Mouse (Mus musculus) hindbrain, postnatal 0 days (tissue): Measurements from ENCODE around the gene Foxc2. TPM values are rescaled to one million over a fixed set of nuclear protein-coding genes. Genes with fewer than 3 reads are reported as not detected.
A peak's percentile ranks its signal among the peaks of the same experiment; 100 is the strongest.

Experiments used
- ATAC-seq: fragments of 200-750 bp; cut with Nextera tagmentation; 2 replicates; pipeline ENCODE4 v1.8.0; 2017; ENCODE audit warnings: mild to moderate bottlenecking, moderate TSS enrichment, moderate library complexity
- DNase-seq: peaks from one replicate; pipeline ENCODE4 v3.0.0-alpha.2; 2015; ENCODE audit warnings: low spot score
- H3K27ac ChIP-seq: fragments of 300-500 bp; sonication (generic); 2 replicates; pipeline ENCODE4 v1.5.1; 2014; ENCODE audit warnings: mild to moderate bottlenecking
- H3K27me3 ChIP-seq: fragments of 300-500 bp; sonication (generic); 2 replicates; pipeline ENCODE4 v1.6.1; 2014; ENCODE audit warnings: low read length, mixed read lengths; ENCODE audit not compliant: insufficient read depth
- H3K36me3 ChIP-seq: fragments of 300-500 bp; sonication (generic); 2 replicates; pipeline ENCODE4 v1.6.1; 2014; ENCODE audit warnings: low read length, mixed read lengths; ENCODE audit not compliant: insufficient read depth
- H3K4me1 ChIP-seq: fragments of 300-500 bp; sonication (generic); 2 replicates; pipeline ENCODE4 v1.6.1; 2014; ENCODE audit warnings: antibody characterized with exemption, low read length, mixed read lengths; ENCODE audit not compliant: insufficient read depth
- H3K4me2 ChIP-seq: fragments of 300-500 bp; sonication (generic); 2 replicates; pipeline ENCODE4 v1.6.1; 2014; ENCODE audit warnings: low read depth, mild to moderate bottlenecking, low read length, moderate library complexity, mixed read lengths
- H3K4me3 ChIP-seq: fragments of 300-500 bp; sonication (generic); 2 replicates; pipeline ENCODE4 v1.5.1; 2014; ENCODE audit warnings: low read length
- H3K9ac ChIP-seq: fragments of 300-500 bp; sonication (generic); replicated peaks from 2 replicates; pipeline ENCODE4 v1.6.1; 2014; ENCODE audit warnings: mild to moderate bottlenecking, low read length, moderate library complexity, mixed read lengths
- H3K9me3 ChIP-seq: fragments of 300-500 bp; sonication (generic); 2 replicates; pipeline ENCODE4 v1.6.1; 2016; ENCODE audit warnings: low read length, mixed read lengths
- CTCF ChIP-seq: IDR thresholded peaks from 2 replicates; pipeline ENCODE4 v1.5.1; 2016; ENCODE audit warnings: antibody characterized with exemption, control low read depth, low read depth
- WGBS: fragments of 180-500 bp; shearing (Covaris S2); extraction: QIAGEN DNeasy Blood & Tissue Kit; methylation state at CpG from one replicate; pipeline ENCODE4 v1.1.7; 2014; 5-methylcytosine and 5-hydroxymethylcytosine counted together
- polyA plus RNA-seq: library from polyadenylated mRNA; unstranded; fragments of >200 nt; fragmentation: Nextera tagmentation; extraction: Ambion mirVana; gene quantifications from 2 replicates; pipeline ENCODE4 v1.2.1, GENCODE M21; 2015
- total RNA-seq: library from RNA; depleted of rRNA; stranded (reverse); fragments of >200 nt; gene quantifications from 2 replicates; pipeline ENCODE4 v1.2.3, GENCODE M21; 2014

Gene Foxc2
- total and polyA plus RNA-seq, 2 experiments from 2014 or later = 2.8 to 10.6 TPM

GRCm38 (mm10) chr8:121119635-121120455 is 3.9 kb downstream of the Foxc2 start:
- no peak overlapping the region for H3K4me2 ChIP-seq
- WGBS = 9% methylated on average over 12 of the region's 12 CpGs

GRCm38 (mm10) chr8:121120456-121121419 is 4.8 kb downstream of the Foxc2 start:
- ATAC-seq = no peak
- Histone ChIP-seq H3K27ac (0 out of 2 replicates have a peak overlapping the region, but pooled peaks have one; percentile 11), H3K27me3 (peaks cover 93% of the 10 kb centered on the region), H3K4me3 (peak overlapping the region; percentile 4; the same call in 1 of the 2 replicates), H3K9ac (no peak overlapping the region), H3K4me1 (no peaks in the 10 kb centered on the region), H3K9me3 (no peaks in the 10 kb centered on the region), H3K4me2 (0 out of 2 replicates have a peak overlapping the region, but pooled peaks have one; percentile 3), H3K36me3 (no peaks in the 10 kb centered on the region)
- DNase-seq = no peak
- no peak for TF ChIP-seq CTCF
- 8% methylated on average over 17 of the region's 17 CpGs for WGBS

More at GRCm38 (mm10) chr8:121119635-121120455, 3.9 kb downstream of the Foxc2 start:
- H3K36me3 ChIP-seq = no peaks in the 10 kb centered on the region
- no peak overlapping the region for H3K4me3 ChIP-seq
- DNase-seq (no peak), ATAC-seq (no peak)
- no peak for TF ChIP-seq CTCF
- H3K27ac ChIP-seq = 0 out of 2 replicates have a peak overlapping the region, but pooled peaks have one; percentile 11
- H3K9me3 ChIP-seq = no peaks in the 10 kb centered on the region
- no peak overlapping the region for H3K9ac ChIP-seq
- H3K27me3 ChIP-seq = peaks cover 93% of the 10 kb centered on the region
- H3K4me1 ChIP-seq = no peaks in the 10 kb centered on the region

DNA sequence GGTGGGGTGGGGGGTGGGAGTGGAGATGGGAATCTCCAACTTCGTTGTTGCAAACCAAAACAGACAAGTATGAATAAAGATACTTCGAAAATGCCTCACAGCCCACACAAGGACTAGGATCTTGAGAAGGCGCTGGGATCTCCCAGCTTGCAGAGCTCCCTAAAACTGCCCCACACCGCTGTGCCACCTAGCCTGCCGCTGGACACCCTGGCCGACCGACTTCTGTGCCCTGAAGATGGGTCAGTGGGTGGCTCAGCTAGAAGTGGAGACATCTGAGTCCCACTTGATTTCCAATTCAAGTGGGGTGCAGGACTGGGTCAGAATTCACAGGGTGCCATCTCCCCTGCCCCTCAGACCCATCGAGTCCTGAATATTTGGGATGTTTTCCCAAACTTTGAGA is 5.7 kb downstream of the Foxc2 start:
- Histone ChIP-seq H3K4me3 (no peak overlapping the region), H3K9ac (no peak overlapping the region), H3K9me3 (no peaks in the 10 kb centered on the region), H3K27ac (no peak overlapping the region), H3K4me1 (no peaks in the 10 kb centered on the region), H3K36me3 (no peaks in the 10 kb centered on the region), H3K4me2 (no peak overlapping the region), H3K27me3 (peaks cover 94% of the 10 kb centered on the region)
- TF ChIP-seq CTCF = no peak
- DNase-seq (no peak), ATAC-seq (no peak)
- 11% methylated on average over 8 of the region's 8 CpGs for WGBS

GRCm38 (mm10) chr8:121122368-121122767 is 6.4 kb downstream of the Foxc2 start:
- 9% methylated on average over 7 of the region's 7 CpGs for WGBS
- H3K9me3 ChIP-seq = no peaks in the 10 kb centered on the region
- no peak for DNase-seq

GRCm38 (mm10) chr8:121123113-121123512 is 7.1 kb downstream of the Foxc2 start:
- Histone ChIP-seq H3K9ac (no peak overlapping the region), H3K9me3 (no peaks in the 10 kb centered on the region), H3K36me3 (no peaks in the 10 kb centered on the region), H3K4me1 (peaks cover 3% of the 10 kb centered on the region; the same call in 1 of the 2 replicates), H3K27ac (no peak overlapping the region), H3K27me3 (peaks cover 95% of the 10 kb centered on the region), H3K4me3 (no peak overlapping the region), H3K4me2 (no peak overlapping the region)
- ATAC-seq (no peak), DNase-seq (no peak)
- 46% methylated on average over 2 of the region's 2 CpGs for WGBS
- TF ChIP-seq CTCF = no peak

More at GRCm38 (mm10) chr8:121122368-121122767, 6.4 kb downstream of the Foxc2 start:
- no peak for ATAC-seq
- H3K36me3 ChIP-seq = no peaks in the 10 kb centered on the region
- H3K27ac ChIP-seq = no peak overlapping the region
- H3K4me2 ChIP-seq = no peak overlapping the region
- H3K9ac ChIP-seq = no peak overlapping the region
- H3K27me3 ChIP-seq = peaks cover 96% of the 10 kb centered on the region
- TF ChIP-seq CTCF = no peak
- no peak overlapping the region for H3K4me3 ChIP-seq
- no peaks in the 10 kb centered on the region for H3K4me1 ChIP-seq

GRCm38 (mm10) chr8:121124547-121125239 is 8.7 kb downstream of the Foxc2 start:
- Histone ChIP-seq H3K27ac (no peak overlapping the region), H3K9me3 (no peaks in the 10 kb centered on the region), H3K36me3 (no peaks in the 10 kb centered on the region), H3K27me3 (peaks cover 95% of the 10 kb centered on the region), H3K9ac (no peak overlapping the region), H3K4me1 (peaks cover 3% of the 10 kb centered on the region; the same call in 1 of the 2 replicates), H3K4me3 (no peak overlapping the region), H3K4me2 (no peak overlapping the region; the same call in 1 of the 2 replicates)
- DNase-seq (no peak), ATAC-seq (no peak)
- under 1% methylated on average over 17 of the region's 17 CpGs for WGBS
- no peak for TF ChIP-seq CTCF
